Mouse (Mus musculus) forebrain, embryonic 16.5 days (tissue): ENCODE measurements around the gene Tecpr1. TPM values are rescaled to one million over a fixed set of nuclear protein-coding genes. Genes with fewer than 3 reads are reported as not detected.
A peak's percentile ranks its signal among the peaks of the same experiment; 100 is the strongest.

Experiments
- ATAC-seq: fragments of 200-750 bp; cut with Nextera tagmentation; 2 replicates; pipeline ENCODE4 v1.8.0; 2017; ENCODE audit warnings: mild to moderate bottlenecking, moderate library complexity
- H3K27ac ChIP-seq: fragments of 300-500 bp; sonication (generic); 2 replicates; pipeline ENCODE4 v1.5.1; 2014; ENCODE audit warnings: low read length, control low read depth
- H3K27me3 ChIP-seq: fragments of 300-500 bp; sonication (generic); replicated peaks from 2 replicates; pipeline ENCODE4 v1.6.1; 2014; ENCODE audit warnings: low read length; ENCODE audit not compliant: control insufficient read depth, insufficient read depth
- H3K36me3 ChIP-seq: fragments of 300-500 bp; sonication (generic); 2 replicates; pipeline ENCODE4 v1.6.1; 2014; ENCODE audit not compliant: control insufficient read depth, insufficient read depth
- H3K4me1 ChIP-seq: fragments of 300-500 bp; sonication (generic); replicated peaks from 2 replicates; pipeline ENCODE4 v1.6.1; 2014; ENCODE audit warnings: low read length; ENCODE audit not compliant: control insufficient read depth, insufficient read depth
- H3K4me2 ChIP-seq: fragments of 300-500 bp; sonication (generic); 2 replicates; pipeline ENCODE4 v1.6.1; 2014; ENCODE audit warnings: mild to moderate bottlenecking, low read length, control low read depth
- H3K4me3 ChIP-seq: fragments of 300-500 bp; sonication (generic); replicated peaks from 2 replicates; pipeline ENCODE4 v1.5.1; 2014; ENCODE audit warnings: mild to moderate bottlenecking, low read length, control low read depth
- H3K9ac ChIP-seq: fragments of 300-500 bp; sonication (generic); replicated peaks from 2 replicates; pipeline ENCODE4 v1.6.1; 2014; ENCODE audit warnings: low read depth, low read length, control low read depth
- H3K9me3 ChIP-seq: fragments of 300-500 bp; sonication (generic); 2 replicates; pipeline ENCODE4 v1.6.1; 2016; ENCODE audit warnings: low read length; ENCODE audit not compliant: control insufficient read depth
- WGBS: fragments of 180-500 bp; shearing (Covaris S2); extraction: QIAGEN DNeasy Blood & Tissue Kit; methylation state at CpG from one replicate; pipeline ENCODE4 v1.1.7; 2014; 5-methylcytosine and 5-hydroxymethylcytosine counted together
- polyA plus RNA-seq: library from polyadenylated mRNA; unstranded; fragments of >200 nt; fragmentation: Nextera tagmentation; extraction: Ambion mirVana; gene quantifications from 2 replicates; pipeline ENCODE4 v1.2.1, GENCODE M21; 2015

Gene Tecpr1
- polyA plus RNA-seq, 1 experiment from 2014 or later: 57.4 TPM

GRCm38 (mm10) chr5:144243901-144244487, 20.6 kb upstream of the Tecpr1 start, which contains the start of gene Bri3:
Gene Bri3 (plus strand): TSS chr5:144244437.
- Histone ChIP-seq H3K27ac (no peak within 1 kb of the TSS), H3K36me3 (no peaks in the 10 kb centered on the region), H3K9ac (no peak within 1 kb of the TSS), H3K27me3 (no peaks in the 10 kb centered on the region), H3K4me2 (no peak within 1 kb of the TSS), H3K4me1 (no peaks in the 10 kb centered on the region), H3K4me3 (no peak within 1 kb of the TSS), H3K9me3 (no peaks in the 10 kb centered on the region)
- ATAC-seq: no peak
- WGBS: 92% methylated on average over 7 of the region's 7 CpGs

- ATAC-seq: no peak
- 67% methylated on average over 1 of the region's 1 CpGs for WGBS
- H3K27ac ChIP-seq: no peak overlapping the region
- H3K4me3 ChIP-seq: no peak overlapping the region
- no peak overlapping the region for H3K4me2 ChIP-seq
- H3K9ac ChIP-seq: no peak overlapping the region
- no peaks in the 10 kb centered on the region for H3K4me1 ChIP-seq
- no peaks in the 10 kb centered on the region for H3K36me3 ChIP-seq
- H3K27me3 ChIP-seq: no peaks in the 10 kb centered on the region
- no peaks in the 10 kb centered on the region for H3K9me3 ChIP-seq
Measured at GRCm38 (mm10) chr5:144238969-144239368, 15.6 kb upstream of the Tecpr1 start.

- H3K9ac ChIP-seq: no peak overlapping the region
- WGBS: 66% methylated on average over 7 of the region's 7 CpGs
- H3K36me3 ChIP-seq: no peaks in the 10 kb centered on the region
- no peaks in the 10 kb centered on the region for H3K27me3 ChIP-seq
- H3K9me3 ChIP-seq: no peaks in the 10 kb centered on the region
- H3K4me1 ChIP-seq: no peaks in the 10 kb centered on the region
- no peak overlapping the region for H3K27ac ChIP-seq
- no peak for ATAC-seq
- H3K4me3 ChIP-seq: no peak overlapping the region
- H3K4me2 ChIP-seq: no peak overlapping the region
Measured at GRCm38 (mm10) chr5:144234714-144235113, 11.3 kb upstream of the Tecpr1 start.

- H3K4me1 ChIP-seq: no peaks in the 10 kb centered on the region
- no peak overlapping the region for H3K4me2 ChIP-seq
- no peaks in the 10 kb centered on the region for H3K9me3 ChIP-seq
- 82% methylated on average over 6 of the region's 6 CpGs for WGBS
- no peak for ATAC-seq
- H3K36me3 ChIP-seq: no peaks in the 10 kb centered on the region
- no peaks in the 10 kb centered on the region for H3K27me3 ChIP-seq
- no peak overlapping the region for H3K9ac ChIP-seq
- no peak overlapping the region for H3K27ac ChIP-seq
- no peak overlapping the region for H3K4me3 ChIP-seq
Measured at GRCm38 (mm10) chr5:144234222-144234621, 10.8 kb upstream of the Tecpr1 start.

- WGBS: 87% methylated on average over 5 of the region's 5 CpGs
- no peak overlapping the region for H3K4me3 ChIP-seq
- no peak for ATAC-seq
- H3K9ac ChIP-seq: no peak overlapping the region
- H3K4me2 ChIP-seq: no peak overlapping the region
- H3K9me3 ChIP-seq: no peaks in the 10 kb centered on the region
- H3K27me3 ChIP-seq: no peaks in the 10 kb centered on the region
- no peaks in the 10 kb centered on the region for H3K4me1 ChIP-seq
- H3K36me3 ChIP-seq: no peaks in the 10 kb centered on the region
- no peak overlapping the region for H3K27ac ChIP-seq
Measured at GRCm38 (mm10) chr5:144232531-144232930, 9.1 kb upstream of the Tecpr1 start.

GRCm38 (mm10) chr5:144231410-144231809, 8.0 kb upstream of the Tecpr1 start:
- no peaks in the 10 kb centered on the region for H3K36me3 ChIP-seq
- 81% methylated on average over 1 of the region's 1 CpGs for WGBS
- H3K9me3 ChIP-seq: no peaks in the 10 kb centered on the region
- no peak overlapping the region for H3K4me2 ChIP-seq
- no peak overlapping the region for H3K9ac ChIP-seq
- H3K27ac ChIP-seq: no peak overlapping the region
- no peak for ATAC-seq
- no peak overlapping the region for H3K4me3 ChIP-seq
- H3K4me1 ChIP-seq: no peaks in the 10 kb centered on the region
- no peaks in the 10 kb centered on the region for H3K27me3 ChIP-seq

GRCm38 (mm10) chr5:144230216-144230615, 6.8 kb upstream of the Tecpr1 start:
- Histone ChIP-seq H3K4me1 (no peaks in the 10 kb centered on the region), H3K9me3 (no peaks in the 10 kb centered on the region), H3K27ac (no peak overlapping the region), H3K9ac (no peak overlapping the region), H3K36me3 (no peaks in the 10 kb centered on the region), H3K4me3 (no peak overlapping the region), H3K4me2 (no peak overlapping the region), H3K27me3 (no peaks in the 10 kb centered on the region)
- ATAC-seq: no peak
- 85% methylated on average over 7 of the region's 7 CpGs for WGBS

GRCm38 (mm10) chr5:144226220-144226619, 2.8 kb upstream of the Tecpr1 start:
- no peak overlapping the region for H3K27ac ChIP-seq
- H3K4me2 ChIP-seq: no peak overlapping the region
- ATAC-seq: no peak
- 32% methylated on average over 11 of the region's 11 CpGs for WGBS
- H3K4me3 ChIP-seq: no peak overlapping the region
- no peaks in the 10 kb centered on the region for H3K36me3 ChIP-seq
- H3K9me3 ChIP-seq: no peaks in the 10 kb centered on the region
- H3K27me3 ChIP-seq: no peaks in the 10 kb centered on the region
- H3K9ac ChIP-seq: no peak overlapping the region
- H3K4me1 ChIP-seq: peaks cover 21% of the 10 kb centered on the region

- Histone ChIP-seq H3K9ac (peak overlapping the region; percentile 87), H3K9me3 (no peaks in the 10 kb centered on the region), H3K27me3 (no peaks in the 10 kb centered on the region), H3K36me3 (no peaks in the 10 kb centered on the region), H3K4me1 (peaks cover 21% of the 10 kb centered on the region), H3K4me3 (peak overlapping the region; percentile 82), H3K4me2 (peak overlapping the region; percentile 75), H3K27ac (peak overlapping the region; percentile 83)
- peak; percentile 25; the same call in 1 of the 2 replicates for ATAC-seq
- WGBS: 24% methylated on average over 18 of the region's 18 CpGs
Measured at GRCm38 (mm10) chr5:144223899-144224816, 743 bp upstream of the Tecpr1 start.
